Mouse (Mus musculus) stomach, postnatal 0 days (tissue): ENCODE measurements around the gene Rnf168. TPM values are rescaled to one million over a fixed set of nuclear protein-coding genes. Genes with fewer than 3 reads are reported as not detected.
A peak's percentile ranks its signal among the peaks of the same experiment; 100 is the strongest.

Experiments
- ATAC-seq: fragments of 200-750 bp; cut with Nextera tagmentation; 2 replicates; pipeline ENCODE4 v1.8.0; 2017; ENCODE audit not compliant: low FRiP score, low TSS enrichment
- DNase-seq: peaks from one replicate; pipeline ENCODE4 v3.0.0-alpha.2; 2016; ENCODE audit warnings: low spot score
- H3K27ac ChIP-seq: fragments of 300-500 bp; sonication (generic); replicated peaks from 2 replicates; pipeline ENCODE4 v1.5.1; 2014; ENCODE audit warnings: mild to moderate bottlenecking, control low read depth
- H3K27me3 ChIP-seq: fragments of 300-500 bp; sonication (generic); 2 replicates; pipeline ENCODE4 v1.6.1; 2014; ENCODE audit warnings: low read length; ENCODE audit not compliant: control insufficient read depth, insufficient read depth
- H3K36me3 ChIP-seq: fragments of 300-500 bp; sonication (generic); 2 replicates; pipeline ENCODE4 v1.6.1; 2014; ENCODE audit warnings: low read length, mixed read lengths; ENCODE audit not compliant: control insufficient read depth, insufficient read depth
- H3K4me1 ChIP-seq: fragments of 300-500 bp; sonication (generic); replicated peaks from 2 replicates; pipeline ENCODE4 v1.6.1; 2014; ENCODE audit warnings: antibody characterized with exemption; ENCODE audit not compliant: control insufficient read depth, insufficient read depth
- H3K4me2 ChIP-seq: fragments of 300-500 bp; sonication (generic); replicated peaks from 2 replicates; pipeline ENCODE4 v1.6.1; 2014; ENCODE audit warnings: low read depth, mild to moderate bottlenecking, control low read depth, moderate library complexity
- H3K4me3 ChIP-seq: fragments of 300-500 bp; sonication (generic); 2 replicates; pipeline ENCODE4 v1.5.1; 2014; ENCODE audit warnings: low read depth, low read length, control low read depth
- H3K9ac ChIP-seq: fragments of 300-500 bp; sonication (generic); 2 replicates; pipeline ENCODE4 v1.6.1; 2014; ENCODE audit warnings: mild to moderate bottlenecking, low read length, control low read depth, mixed read lengths
- H3K9me3 ChIP-seq: fragments of 300-500 bp; sonication (generic); 2 replicates; pipeline ENCODE4 v1.6.1; 2016; ENCODE audit warnings: low read length; ENCODE audit not compliant: control insufficient read depth
- CTCF ChIP-seq: IDR thresholded peaks from 2 replicates; pipeline ENCODE4 v1.5.1; 2016; ENCODE audit warnings: antibody characterized with exemption, low read depth, mild to moderate bottlenecking, moderate library complexity
- EP300 ChIP-seq: optimal IDR thresholded peaks from 2 replicates; pipeline ENCODE3; 2016; ENCODE audit warnings: antibody characterized with exemption
- WGBS: fragments of 180-500 bp; shearing (Covaris S2); extraction: QIAGEN DNeasy Blood & Tissue Kit; methylation state at CpG from one replicate; pipeline ENCODE4 v1.1.7; 2014; 5-methylcytosine and 5-hydroxymethylcytosine counted together
- polyA plus RNA-seq: library from polyadenylated mRNA; unstranded; fragments of >200 nt; fragmentation: Nextera tagmentation; extraction: Ambion mirVana; gene quantifications from 2 replicates; pipeline ENCODE4 v1.2.1, GENCODE M21; 2015

Gene Rnf168
- polyA plus RNA-seq, 1 experiment from 2014 or later: 20.2 TPM

DNA sequence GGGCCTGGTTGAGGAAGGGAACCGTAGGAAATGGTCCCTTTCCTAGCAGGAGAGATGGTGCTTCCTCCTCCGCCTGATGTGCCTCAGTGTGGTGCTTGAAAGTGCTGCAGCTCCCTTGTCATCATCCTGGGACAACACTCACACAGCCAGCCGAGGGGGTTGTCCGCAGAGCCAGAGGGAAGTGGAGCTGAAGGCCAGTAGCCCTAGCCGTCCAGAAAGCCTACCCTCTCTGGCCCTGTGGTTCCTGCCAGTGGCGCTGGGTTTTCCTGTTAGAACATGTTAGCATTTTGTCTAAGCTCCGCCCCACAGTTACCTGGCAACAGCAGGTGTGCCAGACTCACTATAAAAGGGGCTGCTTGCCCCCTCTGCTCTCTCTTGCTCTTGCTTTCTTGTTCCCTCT is 46.7 kb downstream of the Rnf168 start:
- Histone ChIP-seq H3K27me3 (no peaks in the 10 kb centered on the region), H3K9me3 (no peaks in the 10 kb centered on the region), H3K36me3 (no peaks in the 10 kb centered on the region), H3K27ac (no peak overlapping the region), H3K4me3 (no peak overlapping the region), H3K4me1 (no peaks in the 10 kb centered on the region), H3K9ac (no peak overlapping the region), H3K4me2 (no peak overlapping the region)
- TF ChIP-seq CTCF: no peak
- no peak for TF ChIP-seq EP300
- ATAC-seq (no peak), DNase-seq (peak; percentile 38)
- 25% methylated on average over 7 of the region's 7 CpGs for WGBS

DNA sequence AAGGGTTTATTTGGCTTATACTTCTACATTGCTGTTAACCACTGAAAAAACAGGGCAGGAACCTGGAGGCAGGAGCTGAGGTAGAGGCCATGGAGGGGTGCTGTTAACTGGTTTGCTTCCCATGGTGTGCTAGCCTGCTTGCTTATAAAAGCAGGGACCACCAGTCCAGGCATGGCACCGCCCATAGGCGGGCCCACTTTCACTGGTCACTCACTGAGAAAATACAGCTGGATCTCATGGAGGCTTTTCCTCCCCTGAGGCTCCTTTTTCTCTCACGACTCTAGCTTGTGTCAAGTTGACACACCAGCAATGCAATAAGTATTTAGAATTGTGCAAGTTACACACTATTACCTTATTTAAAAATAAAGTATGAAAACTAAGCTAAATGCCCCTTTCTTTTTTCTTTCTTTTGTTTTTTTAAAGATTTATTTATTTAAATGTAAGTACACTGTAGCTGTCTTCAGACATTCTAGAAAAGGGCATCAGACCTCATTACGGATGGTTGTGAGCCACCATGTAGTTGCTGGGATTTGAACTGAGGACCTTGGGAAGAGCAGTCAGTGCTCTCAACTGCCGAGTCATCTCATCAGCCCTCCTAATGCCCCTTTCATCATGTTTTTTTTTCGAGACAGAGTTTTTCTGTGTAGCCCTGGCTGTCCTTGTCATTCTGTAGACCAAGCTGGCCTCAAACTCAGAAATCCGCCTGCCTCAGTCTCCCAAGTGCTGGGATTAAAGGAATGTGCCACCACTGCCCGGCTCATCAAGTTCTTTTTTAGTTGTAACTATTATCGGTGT is 53.8 kb downstream of the Rnf168 start:
- TF ChIP-seq EP300 (no peak), CTCF (no peak)
- no peaks in the 10 kb centered on the region for H3K36me3 ChIP-seq
- no peak overlapping the region for H3K27ac ChIP-seq
- H3K4me2 ChIP-seq: peak overlapping the region; percentile 71
- 41% methylated on average over 9 of the region's 9 CpGs for WGBS
- no peaks in the 10 kb centered on the region for H3K4me1 ChIP-seq
- ATAC-seq (no peak), DNase-seq (no peak)
- H3K9ac ChIP-seq: no peak overlapping the region
- H3K4me3 ChIP-seq: peak overlapping the region; percentile 97; the same call in 1 of the 2 replicates
- H3K9me3 ChIP-seq: no peaks in the 10 kb centered on the region
- H3K27me3 ChIP-seq: no peaks in the 10 kb centered on the region

DNA sequence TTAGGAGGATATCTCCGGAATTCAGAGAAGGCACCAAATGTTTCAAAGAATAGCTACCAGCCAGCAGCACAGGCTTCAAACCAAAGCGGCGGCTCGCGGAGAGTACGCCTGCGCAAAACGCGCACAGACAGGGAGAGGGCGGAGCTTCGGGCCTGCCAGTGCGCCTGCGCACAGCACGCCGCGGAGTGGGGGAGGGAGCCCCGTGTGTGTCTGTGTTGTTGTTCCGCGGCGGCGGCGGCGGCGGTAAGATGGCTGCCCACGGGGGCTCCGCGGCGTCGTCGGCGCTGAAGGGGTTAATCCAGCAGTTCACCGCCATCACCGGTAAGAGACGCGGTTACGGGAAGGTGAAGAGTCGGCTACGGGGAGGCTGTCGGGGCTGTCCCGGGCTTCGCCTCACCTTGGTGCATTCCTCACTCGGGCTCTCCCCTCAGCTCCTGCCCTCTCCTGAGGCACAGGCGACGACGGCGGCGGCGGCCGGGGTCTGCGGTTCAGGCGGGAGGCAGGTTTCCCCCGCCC is 54.8 kb downstream of the Rnf168 start, which contains the start of gene Ubxn7:
Gene Ubxn7 (plus strand): TSS at position 218 of the 516 bp plus-strand sequence.
- peak; percentile 97 for ATAC-seq
- H3K4me2 ChIP-seq: peak within 1 kb of the TSS; percentile 71
- 0% methylated on average over 47 of the region's 52 CpGs for WGBS

DNA sequence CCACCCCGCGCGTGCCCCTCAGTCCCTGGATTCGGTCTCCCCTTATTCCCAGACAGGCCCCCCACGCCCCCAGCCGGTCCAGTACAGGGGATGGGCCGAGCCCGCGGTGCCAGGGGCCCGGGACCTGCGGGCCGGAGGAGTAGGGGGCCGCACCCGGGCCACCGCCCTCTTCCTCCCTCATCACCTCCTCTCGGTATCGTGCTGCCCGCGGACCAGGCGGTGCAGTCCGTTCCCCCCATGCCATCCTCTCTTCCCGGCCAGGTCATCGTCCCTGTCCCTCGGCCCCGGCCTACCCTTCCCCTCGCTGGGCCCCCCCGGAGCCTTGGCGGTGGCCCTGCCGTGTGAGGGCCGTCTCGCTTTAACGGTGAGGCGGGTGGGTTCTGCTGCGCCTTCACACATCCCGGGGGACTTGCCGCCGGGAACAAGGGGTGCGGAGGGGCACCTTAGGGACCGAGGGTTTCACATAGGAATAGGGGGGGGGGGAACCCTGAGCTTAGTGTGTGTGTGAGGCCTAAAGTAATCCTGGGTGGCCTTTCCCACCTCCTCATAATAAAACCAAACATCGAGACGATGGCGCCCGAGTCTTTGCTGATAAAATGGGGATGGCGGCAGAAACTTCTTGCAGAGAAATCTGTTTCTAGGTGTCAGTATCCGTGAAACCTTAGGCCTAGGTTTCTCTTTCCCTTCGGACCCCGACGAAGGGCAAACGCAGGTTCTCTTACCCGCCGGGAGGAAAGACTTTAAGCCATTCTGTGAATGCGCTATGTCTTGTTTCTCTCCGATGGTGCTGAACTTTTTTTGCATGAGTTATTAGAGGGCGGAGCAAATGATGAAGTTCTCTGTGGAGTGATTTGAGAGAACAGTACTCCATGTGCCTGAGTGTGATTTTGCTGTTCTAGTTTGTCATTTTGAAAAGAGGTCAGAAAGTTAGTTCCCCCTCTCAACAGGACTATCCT is 55.6 kb downstream of the Rnf168 start:
- Histone ChIP-seq H3K27me3 (no peaks in the 10 kb centered on the region), H3K36me3 (no peaks in the 10 kb centered on the region), H3K9ac (peak overlapping the region; percentile 99), H3K4me3 (peak overlapping the region; percentile 97), H3K9me3 (no peaks in the 10 kb centered on the region), H3K27ac (peak overlapping the region; percentile 98), H3K4me2 (peak overlapping the region; percentile 71), H3K4me1 (no peaks in the 10 kb centered on the region)
- 0% methylated on average over 46 of the region's 54 CpGs for WGBS
- DNase-seq: peak; percentile 44
- TF ChIP-seq EP300: no peak
- TF ChIP-seq CTCF: no peak
- ATAC-seq: peak; percentile 69

More for the DNA sequence above, 54.8 kb downstream of the Rnf168 start, which contains the start of gene Ubxn7:
- no peaks in the 10 kb centered on the region for H3K36me3 ChIP-seq
- peak within 1 kb of the TSS; percentile 99 for H3K9ac ChIP-seq
- TF ChIP-seq EP300 (no peak), CTCF (no peak)
- H3K9me3 ChIP-seq: no peaks in the 10 kb centered on the region
- peak within 1 kb of the TSS; percentile 97 for H3K4me3 ChIP-seq
- H3K4me1 ChIP-seq: no peaks in the 10 kb centered on the region
- peak within 1 kb of the TSS; percentile 98 for H3K27ac ChIP-seq
- H3K27me3 ChIP-seq: no peaks in the 10 kb centered on the region
- DNase-seq: peak; percentile 99

DNA sequence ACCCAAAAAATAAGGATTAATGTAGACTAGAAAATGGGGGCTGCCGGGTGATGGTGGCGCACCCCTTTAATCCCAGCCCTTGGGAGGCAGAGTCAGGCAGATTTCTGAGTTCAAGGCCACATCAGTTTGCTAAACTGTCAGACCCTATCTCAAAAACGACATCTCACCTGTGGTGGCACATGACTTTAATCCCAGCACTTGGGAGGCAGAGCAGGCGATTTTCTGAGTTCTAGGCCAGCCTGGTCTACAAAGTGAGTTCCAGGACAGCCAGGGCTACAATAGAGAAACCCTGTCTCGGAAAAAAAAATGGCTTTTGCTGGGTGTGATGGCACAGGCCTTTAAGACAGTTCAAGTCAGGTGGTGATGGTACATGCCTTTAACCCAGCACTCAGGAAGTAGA is 57.9 kb downstream of the Rnf168 start:
- no peaks in the 10 kb centered on the region for H3K4me1 ChIP-seq
- H3K9ac ChIP-seq: no peak overlapping the region
- H3K4me3 ChIP-seq: no peak overlapping the region
- no peaks in the 10 kb centered on the region for H3K27me3 ChIP-seq
- 87% methylated on average over 5 of the region's 5 CpGs for WGBS
- ATAC-seq (no peak), DNase-seq (no peak)
- no peaks in the 10 kb centered on the region for H3K9me3 ChIP-seq
- H3K4me2 ChIP-seq: no peak overlapping the region
- no peak overlapping the region for H3K27ac ChIP-seq
- no peak for TF ChIP-seq CTCF
- no peak for TF ChIP-seq EP300
- H3K36me3 ChIP-seq: no peaks in the 10 kb centered on the region
